Mouse (Mus musculus) limb, embryonic 11.5 days (tissue): ENCODE measurements around the gene Wdr82. TPM values are rescaled to one million over a fixed set of nuclear protein-coding genes. Genes with fewer than 3 reads are reported as not detected.
A peak's percentile ranks its signal among the peaks of the same experiment; 100 is the strongest.

ENCODE experiments used
- ATAC-seq: fragments of 200-750 bp; cut with Nextera tagmentation; 2 replicates; pipeline ENCODE4 v1.8.0; 2017; ENCODE audit warnings: low read depth; ENCODE audit not compliant: insufficient number of reproducible peaks, low FRiP score, low TSS enrichment
- DNase-seq: peaks from one replicate; pipeline ENCODE4 v3.0.0-alpha.2; 2015; ENCODE audit warnings: low spot score
- H3K27ac ChIP-seq: fragments of 300-500 bp; sonication (generic); replicated peaks from 2 replicates; pipeline ENCODE4 v1.5.1; 2014; ENCODE audit warnings: low read depth, mild to moderate bottlenecking, low read length
- H3K27me3 ChIP-seq: fragments of 300-500 bp; sonication (generic); 2 replicates; pipeline ENCODE4 v1.6.1; 2014; ENCODE audit warnings: mild to moderate bottlenecking, low read length, mixed read lengths; ENCODE audit not compliant: control insufficient read depth, insufficient read depth
- H3K36me3 ChIP-seq: fragments of 300-500 bp; sonication (generic); 2 replicates; pipeline ENCODE4 v1.6.1; 2014; ENCODE audit warnings: mild to moderate bottlenecking, low read length, moderate library complexity, mixed read lengths; ENCODE audit not compliant: control insufficient read depth, insufficient read depth
- H3K4me1 ChIP-seq: fragments of 300-500 bp; sonication (generic); 2 replicates; pipeline ENCODE4 v1.6.1; 2014; ENCODE audit warnings: low read length, mixed read lengths; ENCODE audit not compliant: control insufficient read depth, insufficient read depth
- H3K4me2 ChIP-seq: fragments of 300-500 bp; sonication (generic); 2 replicates; pipeline ENCODE4 v1.6.1; 2014; ENCODE audit warnings: low read depth, mild to moderate bottlenecking, moderate library complexity; ENCODE audit not compliant: severe bottlenecking
- H3K4me3 ChIP-seq: fragments of 300-500 bp; sonication (generic); 2 replicates; pipeline ENCODE4 v1.5.1; 2014; ENCODE audit warnings: low read depth, low read length
- H3K9ac ChIP-seq: fragments of 300-500 bp; sonication (generic); 2 replicates; pipeline ENCODE4 v1.6.1; 2014; ENCODE audit warnings: mild to moderate bottlenecking, low read length
- H3K9me3 ChIP-seq: fragments of 300-500 bp; sonication (generic); 2 replicates; pipeline ENCODE4 v1.6.1; 2016; ENCODE audit warnings: low read length; ENCODE audit not compliant: control insufficient read depth
- WGBS: fragments of 180-500 bp; shearing (Covaris S2); extraction: QIAGEN DNeasy Blood & Tissue Kit; methylation state at CpG from one replicate; pipeline ENCODE4 v1.1.7; 2014; 5-methylcytosine and 5-hydroxymethylcytosine counted together
- polyA plus RNA-seq: library from polyadenylated mRNA; unstranded; fragments of >200 nt; fragmentation: Nextera tagmentation; extraction: Ambion mirVana; gene quantifications from 2 replicates; pipeline ENCODE4 v1.2.1, GENCODE M21; 2014

The Wdr82 gene
- polyA plus RNA-seq, 1 experiment from 2014 or later: 31.3 TPM

DNA sequence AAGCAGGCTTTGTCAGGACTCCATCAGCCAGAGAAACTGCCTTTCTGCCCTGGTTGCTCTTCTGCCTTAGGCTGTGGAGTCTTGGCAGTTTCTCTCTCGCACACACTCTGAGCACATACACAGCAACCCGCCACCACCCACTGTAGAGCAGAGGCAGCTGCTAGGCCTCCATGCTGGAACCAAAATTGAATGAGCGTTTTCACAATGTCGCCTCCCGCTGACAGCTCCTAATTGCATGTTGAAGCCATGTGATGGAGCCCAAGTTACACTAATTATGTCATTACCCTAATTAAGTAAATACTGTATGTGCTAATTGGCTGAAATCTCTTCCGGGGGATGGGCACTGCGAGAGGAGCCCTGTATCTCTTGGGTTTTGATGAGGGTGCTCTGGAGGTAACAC lies 26.6 kb upstream of the Wdr82 start:
- peaks cover 4% of the 10 kb centered on the region for H3K4me1 ChIP-seq
- ATAC-seq (no peak), DNase-seq (no peak)
- H3K27ac ChIP-seq: no peak overlapping the region
- WGBS: 78% methylated on average over 7 of the region's 7 CpGs
- no peak overlapping the region for H3K4me3 ChIP-seq
- H3K27me3 ChIP-seq: peaks cover 23% of the 10 kb centered on the region
- H3K4me2 ChIP-seq: no peak overlapping the region
- H3K9ac ChIP-seq: no peak overlapping the region
- no peaks in the 10 kb centered on the region for H3K36me3 ChIP-seq
- H3K9me3 ChIP-seq: no peaks in the 10 kb centered on the region

DNA sequence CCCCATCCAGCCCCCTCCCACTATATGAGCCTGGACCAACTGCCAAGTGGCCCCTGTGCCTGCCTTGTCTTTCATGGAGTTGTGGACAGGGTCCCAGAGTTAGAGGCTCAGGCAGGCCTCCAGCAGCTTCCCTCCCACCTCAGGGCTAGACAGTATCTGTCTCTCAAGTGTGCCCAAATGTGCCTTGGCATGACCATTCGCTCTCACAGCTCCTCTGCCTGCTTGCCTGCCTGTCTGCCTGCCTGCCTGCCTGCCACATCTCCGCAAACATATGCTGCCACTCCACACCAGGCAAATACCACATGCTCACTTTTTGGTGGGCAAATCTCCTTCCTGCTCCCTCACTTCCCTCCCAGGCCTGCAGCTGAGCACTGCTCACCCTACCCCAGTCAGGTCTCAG lies 25.1 kb upstream of the Wdr82 start:
- peaks cover 6% of the 10 kb centered on the region; the same call in 1 of the 2 replicates for H3K4me1 ChIP-seq
- H3K4me2 ChIP-seq: no peak overlapping the region
- H3K4me3 ChIP-seq: no peak overlapping the region
- H3K9ac ChIP-seq: no peak overlapping the region
- 83% methylated on average over 2 of the region's 2 CpGs for WGBS
- H3K9me3 ChIP-seq: no peaks in the 10 kb centered on the region
- H3K27me3 ChIP-seq: peaks cover 37% of the 10 kb centered on the region
- no peaks in the 10 kb centered on the region for H3K36me3 ChIP-seq
- no peak for ATAC-seq
- no peak overlapping the region for H3K27ac ChIP-seq
- DNase-seq: no peak

DNA sequence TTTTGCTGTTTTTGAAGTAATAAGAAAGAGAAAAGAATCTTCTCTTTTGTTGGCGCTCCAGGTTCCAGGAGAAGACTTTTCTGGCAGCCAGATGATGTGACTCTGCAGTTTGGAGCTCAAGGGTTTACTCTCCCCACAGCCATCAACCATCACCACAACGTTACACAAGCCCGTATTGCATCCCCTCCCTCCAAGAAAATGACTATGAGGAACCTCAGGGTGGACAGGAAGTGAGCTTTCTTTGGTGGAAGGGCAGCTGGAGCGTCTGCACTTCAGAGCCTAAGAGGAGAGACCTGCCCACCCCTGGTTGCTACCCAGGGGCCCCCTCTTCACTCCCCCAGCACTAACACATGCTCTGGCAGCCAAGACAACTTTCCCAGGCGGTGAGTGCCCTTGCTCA lies 23.4 kb upstream of the Wdr82 start:
- H3K4me1 ChIP-seq: peaks cover 6% of the 10 kb centered on the region; the same call in 1 of the 2 replicates
- H3K4me2 ChIP-seq: no peak overlapping the region
- H3K9me3 ChIP-seq: no peaks in the 10 kb centered on the region
- WGBS: 23% methylated on average over 5 of the region's 5 CpGs
- no peak for DNase-seq
- no peak overlapping the region for H3K9ac ChIP-seq
- no peak overlapping the region for H3K4me3 ChIP-seq
- H3K27me3 ChIP-seq: peaks cover 38% of the 10 kb centered on the region
- H3K27ac ChIP-seq: no peak overlapping the region
- no peaks in the 10 kb centered on the region for H3K36me3 ChIP-seq
- no peak for ATAC-seq

DNA sequence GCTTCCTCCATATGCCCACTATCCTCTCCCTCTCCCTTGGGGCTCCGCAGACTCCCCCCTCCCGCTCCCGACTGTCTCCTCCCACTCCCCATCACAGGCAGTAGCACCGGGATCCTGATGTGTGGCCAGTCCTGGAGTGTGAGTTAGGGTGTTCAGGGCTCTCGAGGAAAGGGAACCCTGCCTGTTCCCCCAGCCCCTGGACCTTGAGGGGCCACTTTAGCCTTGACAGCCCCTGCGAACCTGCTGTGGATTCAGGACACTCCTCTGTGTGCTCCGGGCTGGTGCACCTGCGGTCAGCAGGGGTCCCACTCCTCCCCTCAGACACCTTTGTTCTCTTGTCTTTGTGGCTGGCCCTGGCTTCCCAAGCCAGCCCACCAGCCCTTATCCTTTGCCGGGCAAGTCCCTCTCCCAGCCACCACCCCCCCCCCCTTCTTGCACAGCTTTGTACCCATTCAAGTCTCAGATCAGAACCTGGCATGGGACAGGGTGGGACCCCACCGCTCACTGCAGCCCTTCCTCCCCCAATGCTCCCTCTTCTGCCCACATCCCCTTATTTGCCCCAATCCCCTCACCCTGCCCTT lies 22.8 kb upstream of the Wdr82 start:
- Histone ChIP-seq H3K4me2 (peak overlapping the region; percentile 69), H3K27me3 (peaks cover 38% of the 10 kb centered on the region), H3K9me3 (no peaks in the 10 kb centered on the region), H3K4me3 (peak overlapping the region; percentile 36), H3K27ac (no peak overlapping the region), H3K9ac (peak overlapping the region; percentile 56), H3K4me1 (peaks cover 6% of the 10 kb centered on the region; the same call in 1 of the 2 replicates), H3K36me3 (no peaks in the 10 kb centered on the region)
- ATAC-seq (peak; percentile 42), DNase-seq (no peak)
- 3% methylated on average over 9 of the region's 10 CpGs for WGBS

DNA sequence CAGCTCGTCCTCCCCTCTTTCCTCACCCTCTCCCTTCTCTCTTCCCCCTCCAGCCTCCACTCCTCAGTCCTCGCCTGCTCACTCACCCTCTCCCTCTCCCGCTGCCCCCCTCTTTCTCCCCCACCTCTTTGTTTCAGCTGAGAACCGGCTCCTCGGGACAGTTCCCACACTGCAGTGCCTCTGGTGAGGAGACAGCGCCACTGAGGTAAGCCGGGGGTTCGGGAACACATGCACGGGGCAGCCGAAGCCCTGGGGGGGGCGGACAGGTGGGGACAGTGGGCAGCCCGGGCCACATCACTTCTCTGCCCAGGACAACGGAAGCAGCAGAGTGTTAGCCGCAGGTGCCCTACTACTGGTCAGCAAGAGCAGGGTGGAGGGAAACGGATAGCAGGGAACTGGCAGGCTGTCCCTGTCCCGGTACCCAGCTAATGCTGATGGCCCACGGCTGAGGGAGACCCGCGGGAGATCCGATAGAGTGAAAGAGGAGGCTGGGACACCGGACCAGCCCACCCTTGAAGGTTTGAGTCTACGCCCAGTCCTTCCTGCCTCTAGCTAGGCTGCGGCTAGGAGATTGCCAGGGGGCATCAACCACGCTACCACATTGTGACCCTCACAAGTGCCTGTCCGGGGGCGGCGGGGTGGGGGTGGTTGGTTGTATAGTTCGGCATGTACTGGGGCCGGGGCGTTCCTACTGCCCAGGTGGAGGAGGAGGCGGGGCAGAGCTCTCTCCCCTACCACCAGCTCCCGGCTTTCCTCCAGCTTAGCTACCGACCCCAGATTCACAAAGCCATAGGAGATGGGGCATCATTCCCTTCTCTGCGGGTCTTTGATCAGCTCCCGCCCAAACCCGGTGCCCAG lies 22.0 kb upstream of the Wdr82 start:
- H3K36me3 ChIP-seq: no peaks in the 10 kb centered on the region
- ATAC-seq (peak; percentile 54), DNase-seq (peak; percentile 51)
- H3K27ac ChIP-seq: no peak overlapping the region
- H3K9ac ChIP-seq: peak overlapping the region; percentile 56
- H3K27me3 ChIP-seq: peaks cover 38% of the 10 kb centered on the region
- H3K9me3 ChIP-seq: no peaks in the 10 kb centered on the region
- peak overlapping the region; percentile 36 for H3K4me3 ChIP-seq
- peak overlapping the region; percentile 69 for H3K4me2 ChIP-seq
- H3K4me1 ChIP-seq: peaks cover 6% of the 10 kb centered on the region; the same call in 1 of the 2 replicates
- 1% methylated on average over 36 of the region's 36 CpGs for WGBS

DNA sequence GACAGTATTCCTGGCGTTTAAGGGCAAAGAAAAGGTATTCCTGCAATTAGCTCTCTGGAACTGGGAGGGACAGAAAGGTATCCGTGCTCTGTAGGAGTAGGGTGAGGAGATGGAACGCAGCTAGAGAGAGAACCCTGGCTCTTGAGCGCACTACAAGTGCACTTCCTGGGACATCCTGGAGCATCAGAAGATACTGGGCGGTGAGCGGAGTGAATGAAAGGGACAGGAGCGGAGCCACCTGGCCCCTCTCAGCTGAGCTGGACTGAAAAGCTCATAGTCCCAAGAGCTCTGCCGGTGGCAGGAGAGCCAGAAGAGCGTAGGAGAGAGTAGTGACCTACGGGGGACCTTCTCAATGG lies 21.4 kb upstream of the Wdr82 start:
- Histone ChIP-seq H3K4me2 (peak overlapping the region; percentile 69), H3K9ac (no peak overlapping the region), H3K36me3 (no peaks in the 10 kb centered on the region), H3K27ac (no peak overlapping the region), H3K9me3 (no peaks in the 10 kb centered on the region), H3K4me3 (peak overlapping the region; percentile 36; the same call in 1 of the 2 replicates), H3K4me1 (peaks cover 6% of the 10 kb centered on the region; the same call in 1 of the 2 replicates), H3K27me3 (peaks cover 38% of the 10 kb centered on the region)
- ATAC-seq (no peak), DNase-seq (no peak)
- 18% methylated on average over 10 of the region's 10 CpGs for WGBS

DNA sequence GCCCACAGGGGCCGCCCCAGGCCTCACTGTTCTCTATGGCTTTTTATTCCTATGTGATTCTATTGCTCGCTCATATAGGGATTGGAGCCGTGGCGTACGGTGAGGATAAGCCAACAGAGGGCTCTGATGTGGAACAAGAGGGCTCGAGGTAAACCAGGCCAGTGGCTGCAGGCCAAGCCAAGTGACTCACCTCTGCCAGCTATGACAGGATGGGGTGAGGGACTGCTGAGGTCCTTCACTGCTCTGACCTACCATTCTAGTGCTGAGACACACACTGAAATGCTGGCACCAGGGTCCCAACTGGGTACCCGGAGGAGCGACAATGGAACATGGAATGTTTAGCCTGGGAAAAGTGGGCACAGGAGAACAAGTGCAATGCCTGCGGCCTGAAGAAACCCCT lies 16.6 kb upstream of the Wdr82 start:
- DNase-seq: no peak
- Histone ChIP-seq H3K9me3 (no peaks in the 10 kb centered on the region), H3K4me2 (no peak overlapping the region), H3K36me3 (no peaks in the 10 kb centered on the region), H3K4me3 (no peak overlapping the region), H3K27me3 (peaks cover 16% of the 10 kb centered on the region), H3K27ac (no peak overlapping the region), H3K9ac (no peak overlapping the region), H3K4me1 (0 out of 2 replicates have a peak, but pooled peaks cover 2% of the 10 kb centered on the region)
- 88% methylated on average over 9 of the region's 9 CpGs for WGBS
- ATAC-seq: no peak

DNA sequence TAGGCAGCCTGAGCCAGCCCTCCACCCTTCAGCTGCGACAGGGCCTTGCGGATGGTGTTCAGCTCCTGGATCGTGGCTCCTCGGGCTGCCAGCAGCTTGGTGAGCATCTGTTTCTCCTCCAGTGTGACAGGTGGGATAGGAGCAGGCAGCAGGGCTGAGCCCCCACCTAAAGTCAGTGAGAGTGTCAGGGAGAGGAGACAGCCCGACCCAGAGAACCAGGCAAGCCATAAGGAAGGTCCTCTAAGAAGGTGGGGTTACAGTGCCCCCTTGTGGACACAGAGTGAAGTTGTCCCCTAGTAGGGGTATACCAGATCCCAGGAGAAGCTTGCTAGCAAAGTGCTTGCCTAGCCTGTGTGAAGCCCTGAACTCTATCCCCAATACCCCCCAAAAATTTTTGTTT lies 14.3 kb upstream of the Wdr82 start:
- no peak overlapping the region for H3K27ac ChIP-seq
- no peaks in the 10 kb centered on the region for H3K4me1 ChIP-seq
- no peaks in the 10 kb centered on the region for H3K27me3 ChIP-seq
- H3K4me3 ChIP-seq: no peak overlapping the region
- ATAC-seq: no peak
- no peak overlapping the region for H3K9ac ChIP-seq
- H3K9me3 ChIP-seq: no peaks in the 10 kb centered on the region
- H3K4me2 ChIP-seq: no peak overlapping the region
- 62% methylated on average over 5 of the region's 5 CpGs for WGBS
- H3K36me3 ChIP-seq: no peaks in the 10 kb centered on the region
- peak; percentile 66 for DNase-seq
